Mouse (Mus musculus): ENCODE results near the gene Peak1. TPM values are rescaled to one million over a fixed set of nuclear protein-coding genes. Genes with fewer than 3 reads are reported as not detected.

Peak1 gene
- total and polyA plus RNA-seq, 3 experiments, result 2.8 to 11.7 TPM; not detected in 1

DNA sequence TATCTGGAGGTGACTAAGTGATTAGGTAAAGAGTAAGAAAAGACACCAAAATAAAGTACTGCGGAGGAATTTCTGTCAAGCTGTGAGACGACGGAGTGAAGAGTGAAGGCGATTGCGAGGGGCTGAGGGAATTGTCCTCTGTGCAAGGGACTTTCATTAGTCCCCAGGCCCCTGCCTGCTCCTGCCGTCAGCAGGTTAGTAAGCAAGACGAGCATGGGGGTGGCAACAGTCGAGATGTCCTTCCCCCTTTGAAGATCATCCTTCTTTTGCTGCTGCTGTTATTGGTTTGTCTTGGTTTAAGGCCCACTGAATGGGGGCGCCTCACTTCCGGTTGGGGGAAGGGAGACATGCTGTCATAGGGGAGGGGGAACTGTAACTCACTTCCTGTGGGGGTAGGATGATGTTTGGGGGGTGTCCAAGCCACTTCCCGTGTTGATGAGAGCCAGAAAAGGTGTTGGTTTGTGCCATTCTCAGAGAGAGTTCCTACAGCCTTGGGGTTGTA is 922 bp upstream of the Peak1 start (continued):
- TF ChIP-seq UBTF (IDR thresholded peaks at IDR 0.05; ENCODE audit: borderline replicate concordance, insufficient read depth, low read depth, low read length), result no peak
- peak; percentile 89 for TF ChIP-seq CHD2 (IDR thresholded peaks at IDR 0.05; ENCODE audit: low read length)
- peak; percentile 90 for TF ChIP-seq ETS1 (IDR thresholded peaks at IDR 0.05; ENCODE audit: low read depth, low read length)

DNA sequence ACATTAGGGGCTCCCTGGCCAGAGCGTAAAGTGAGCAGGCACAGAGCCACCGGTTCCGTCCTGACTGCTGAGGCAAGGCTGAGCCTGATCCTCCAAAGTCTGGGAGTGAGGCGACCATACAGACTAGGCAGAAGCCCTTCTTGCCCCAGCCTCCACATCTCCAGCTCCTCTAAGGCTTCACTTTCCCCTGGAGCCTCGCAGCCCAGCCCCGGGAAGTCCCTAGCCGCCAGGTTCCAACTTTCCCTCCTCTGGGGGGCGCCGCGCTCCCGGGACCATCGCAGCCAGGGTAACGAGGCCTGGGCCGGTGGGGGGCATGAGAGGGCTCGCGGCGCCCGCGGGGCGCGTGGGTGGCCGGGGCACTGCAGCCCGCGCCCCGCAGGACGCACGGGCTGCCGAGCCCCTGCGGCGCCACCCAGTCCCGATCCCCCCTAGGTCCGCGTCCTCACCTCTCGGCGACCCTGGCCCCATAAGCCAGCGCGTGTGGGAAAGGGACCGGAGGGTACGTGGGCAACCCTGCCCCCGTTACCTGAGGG is 386 bp downstream of the Peak1 start:
- peaks cover 0 to 45% of the 10 kb centered on the region in 2 experiments; a peak in 2 of 4 replicates for H3K36me3 ChIP-seq (ENCODE audit: control insufficient read depth in 1 of 2, insufficient read depth in 2 of 2, low read length in 2 of 2)
- peak overlapping the region; percentile 88 to 94 for H3K4me3 ChIP-seq (ENCODE audit: control insufficient read depth in 1 of 2, insufficient read depth in 1 of 2, low read depth in 2 of 2, low read length in 2 of 2)
- no peaks in the 10 kb centered on the region for H3K27me3 ChIP-seq (ENCODE audit: control insufficient read depth in 1 of 2, insufficient read depth in 2 of 2, low read length in 2 of 2)
- peak overlapping the region; percentile 77 for H3K27ac ChIP-seq (ENCODE audit: control insufficient read depth, low read depth, low read length)
- peak; percentile 73 for DNase-seq (ENCODE audit: low read depth, low spot score)
- peaks cover 27% of the 10 kb centered on the region for H3K79me2 ChIP-seq (ENCODE audit: control insufficient read depth, insufficient read depth, low read length, poor library complexity)
- TF ChIP-seq CTCF (IDR thresholded peaks at IDR 0.05 in 2 of 3, conservative IDR thresholded peaks at IDR 0.05 in 1 of 3; ENCODE audit: control insufficient read depth in 1 of 3, insufficient read depth in 1 of 3, low read depth in 2 of 3, low read length in 3 of 3, poor library complexity in 1 of 3, severe bottlenecking in 1 of 3) (peak in 2 of 3 experiments; percentile 60 to 85; a peak in 5 of 6 replicates), MYC (IDR thresholded peaks at IDR 0.05; ENCODE audit: low read depth, low read length) (no peak), MAX (IDR thresholded peaks at IDR 0.05; ENCODE audit: low read length) (peak; percentile 9; the same call in 1 of the 2 replicates), UBTF (IDR thresholded peaks at IDR 0.05; ENCODE audit: borderline replicate concordance, insufficient read depth, low read depth, low read length) (0 out of 2 replicates have a peak, but pooled peaks have one; percentile 55), ZC3H11A (IDR thresholded peaks at IDR 0.05; ENCODE audit: low read depth, low read length) (peak; percentile 11; the same call in 1 of the 2 replicates), GABPA (IDR thresholded peaks at IDR 0.05; ENCODE audit: low read depth, low read length) (no peak), SIN3A (IDR thresholded peaks at IDR 0.05; ENCODE audit: low read length) (peak; percentile 22; the same call in 1 of the 2 replicates), RAD21 (IDR thresholded peaks at IDR 0.05; ENCODE audit: low read depth, low read length) (peak; percentile 18), POLR2AphosphoS2 (IDR thresholded peaks at IDR 0.05; ENCODE audit: low read length) (no peak), HCFC1 (IDR thresholded peaks at IDR 0.05; ENCODE audit: low read depth, low read length) (no peak), TBP (IDR thresholded peaks at IDR 0.05; ENCODE audit: low read depth, low read length) (0 out of 2 replicates have a peak, but pooled peaks have one; percentile 19), E2F4 (IDR thresholded peaks at IDR 0.05; ENCODE audit: borderline replicate concordance, low read depth, low read length) (no peak)
- no peaks in the 10 kb centered on the region for H3K9me3 ChIP-seq (replicated peaks; ENCODE audit: insufficient read depth, low read length)
- H3K4me1 ChIP-seq (ENCODE audit: control insufficient read depth in 1 of 2, insufficient read depth in 2 of 2, low read length in 2 of 2), result peaks cover 13 to 16% of the 10 kb centered on the region in 2 experiments
- peak overlapping the region; percentile 88 for H3K9ac ChIP-seq (ENCODE audit: control insufficient read depth, low read depth, low read length, poor library complexity, severe bottlenecking)

DNA sequence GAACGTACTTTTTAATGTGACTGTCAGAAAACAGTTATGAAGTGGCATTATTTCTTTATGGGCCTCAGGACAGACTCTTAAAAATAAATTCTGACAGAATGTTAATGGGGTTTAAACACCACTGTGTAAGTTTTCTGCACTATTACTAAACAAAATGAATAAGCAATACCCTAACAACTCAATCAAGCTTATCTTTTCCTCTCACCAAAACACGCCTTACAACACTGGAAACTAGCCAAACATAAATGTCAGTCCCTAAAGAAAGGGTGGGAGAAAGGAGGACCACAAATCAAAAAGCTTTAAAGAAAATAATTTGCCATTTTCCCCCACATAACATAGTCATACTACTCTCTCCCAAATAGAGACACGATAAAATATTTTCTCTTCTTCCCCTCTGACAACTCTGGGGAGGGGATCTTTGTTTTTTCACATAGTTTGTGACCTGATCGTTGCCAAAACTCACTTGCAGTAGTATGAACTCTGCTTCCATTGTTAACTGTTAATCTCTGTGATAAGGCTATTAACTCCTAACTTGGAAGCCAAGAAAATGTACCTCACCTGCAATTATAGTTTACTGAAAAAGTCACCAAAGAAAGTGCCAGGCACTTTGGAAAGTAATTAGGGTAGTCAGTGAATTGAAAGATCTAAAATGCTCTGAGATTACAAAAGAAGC is 1.8 kb downstream of the Peak1 start:
- Histone ChIP-seq H3K27me3 (ENCODE audit: control insufficient read depth in 1 of 2, insufficient read depth in 2 of 2, low read length in 2 of 2) (no peaks in the 10 kb centered on the region), H3K9me3 (replicated peaks; ENCODE audit: insufficient read depth, low read length) (no peaks in the 10 kb centered on the region), H3K36me3 (ENCODE audit: control insufficient read depth in 1 of 2, insufficient read depth in 2 of 2, low read length in 2 of 2) (peaks cover 0 to 39% of the 10 kb centered on the region in 2 experiments; a peak in 2 of 4 replicates), H3K9ac (ENCODE audit: control insufficient read depth, low read depth, low read length, poor library complexity, severe bottlenecking) (peak overlapping the region; percentile 9; the same call in 1 of the 2 replicates), H3K4me3 (ENCODE audit: control insufficient read depth in 1 of 2, insufficient read depth in 1 of 2, low read depth in 2 of 2, low read length in 2 of 2) (peak overlapping the region in 1 of 2 experiments; percentile 88; a peak in 1 of 4 replicates), H3K79me2 (ENCODE audit: control insufficient read depth, insufficient read depth, low read length, poor library complexity) (peaks cover 24% of the 10 kb centered on the region), H3K27ac (ENCODE audit: control insufficient read depth, low read depth, low read length) (no peak overlapping the region), H3K4me1 (ENCODE audit: control insufficient read depth in 1 of 2, insufficient read depth in 2 of 2, low read length in 2 of 2) (peaks cover 13 to 20% of the 10 kb centered on the region in 2 experiments)
- TF ChIP-seq GATA1 (IDR thresholded peaks at IDR 0.05; ENCODE audit: low read depth, low read length) (peak; percentile 75; the same call in 1 of the 2 replicates), CHD1 (IDR thresholded peaks at IDR 0.05; ENCODE audit: low read depth, low read length) (no peak), CTCF (IDR thresholded peaks at IDR 0.05 in 2 of 3, conservative IDR thresholded peaks at IDR 0.05 in 1 of 3; ENCODE audit: control insufficient read depth in 1 of 3, insufficient read depth in 1 of 3, low read depth in 2 of 3, low read length in 3 of 3, poor library complexity in 1 of 3, severe bottlenecking in 1 of 3) (no peak), MXI1 (IDR thresholded peaks at IDR 0.05; ENCODE audit: low read depth, low read length) (0 out of 2 replicates have a peak, but pooled peaks have one; percentile 39), ZNF384 (IDR thresholded peaks at IDR 0.05; ENCODE audit: low read depth, low read length) (no peak), TCF12 (IDR thresholded peaks at IDR 0.05; ENCODE audit: low read depth, low read length) (peak; percentile 22; the same call in 1 of the 2 replicates), POLR2AphosphoS2 (IDR thresholded peaks at IDR 0.05; ENCODE audit: low read length) (no peak), NELFE (IDR thresholded peaks at IDR 0.05; ENCODE audit: low read depth, low read length) (no peak), EP300 (IDR thresholded peaks at IDR 0.05; ENCODE audit: low read depth in 1 of 2, low read length in 2 of 2) (peak; percentile 30 to 55; a peak in 2 of 4 replicates), ETS1 (IDR thresholded peaks at IDR 0.05; ENCODE audit: low read depth, low read length) (peak; percentile 56), MYC (IDR thresholded peaks at IDR 0.05; ENCODE audit: low read depth, low read length) (0 out of 2 replicates have a peak, but pooled peaks have one; percentile 31), SIN3A (IDR thresholded peaks at IDR 0.05; ENCODE audit: low read length) (peak; percentile 67; the same call in 1 of the 2 replicates), RCOR1 (IDR thresholded peaks at IDR 0.05; ENCODE audit: low read depth, low read length) (0 out of 2 replicates have a peak, but pooled peaks have one; percentile 37), KAT2A (conservative IDR thresholded peaks at IDR 0.05; ENCODE audit: low read depth, low read length) (no peak)
- peak; percentile 57 for DNase-seq (ENCODE audit: low read depth, low spot score)

Measured in MEL (cell line).